Mouse (Mus musculus): ENCODE results near the gene Vmn1r31.

The Vmn1r31 gene

DNA sequence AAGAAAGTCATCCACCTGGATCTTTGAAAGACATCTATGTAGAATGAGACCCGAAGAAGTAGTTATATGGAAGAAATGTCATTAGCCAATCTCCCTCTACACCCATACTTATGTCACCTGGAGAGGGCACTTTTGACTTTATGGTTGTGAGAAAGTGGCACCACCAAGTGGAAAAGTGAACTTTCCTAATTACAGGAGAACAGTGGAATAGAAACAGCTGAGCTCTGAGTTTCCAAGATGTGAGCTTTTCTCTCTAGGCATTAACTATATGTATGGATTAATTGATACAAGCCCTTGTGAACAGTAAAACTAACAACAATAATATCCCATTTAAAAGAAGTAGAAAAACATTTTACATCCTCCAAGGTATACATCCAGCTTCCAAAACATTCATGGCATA lies at the start of gene Vmn1r31:
Gene Vmn1r31, minus strand, starts transcription at position 101 of the 400 bp plus-strand sequence.
- DNase-seq (ENCODE audit: extremely low spot score, low read depth, low spot score) = no peak

DNA sequence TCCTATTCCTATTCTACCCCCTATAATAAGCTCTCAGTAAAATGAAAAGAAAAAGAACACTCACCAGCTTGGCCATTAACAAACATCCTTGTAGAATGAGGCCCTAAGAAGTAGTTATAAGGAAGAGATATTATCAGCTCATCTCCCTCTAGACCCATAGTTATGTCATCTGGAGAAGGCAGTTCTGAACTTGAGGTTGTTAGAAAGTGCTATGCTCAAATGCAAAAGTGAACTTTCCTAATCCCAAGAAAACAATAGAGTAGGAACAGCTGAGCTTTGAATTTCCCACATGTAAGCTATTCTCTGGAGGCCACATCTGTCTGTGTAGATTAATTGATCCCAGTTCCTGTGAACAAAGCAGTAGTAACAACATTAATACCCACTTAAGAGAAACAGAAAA lies 31.8 kb downstream of the Vmn1r31 start, which contains the start of gene Vmn1r30:
Gene Vmn1r30, minus strand, starts transcription at position 101 of the 400 bp plus-strand sequence.
- no peak for DNase-seq (ENCODE audit: extremely low spot score, low read depth, low spot score)
